Mouse (Mus musculus) heart, adult 9 months (tissue): ENCODE measurements around the gene Rab43.

Experiments
- DNase-seq, 2 experiments: peaks; one replicate each; pipeline ENCODE4 v3.0.0; 2022; ENCODE audit warnings: low spot score in 2 of 2

Rab43 gene

DNA sequence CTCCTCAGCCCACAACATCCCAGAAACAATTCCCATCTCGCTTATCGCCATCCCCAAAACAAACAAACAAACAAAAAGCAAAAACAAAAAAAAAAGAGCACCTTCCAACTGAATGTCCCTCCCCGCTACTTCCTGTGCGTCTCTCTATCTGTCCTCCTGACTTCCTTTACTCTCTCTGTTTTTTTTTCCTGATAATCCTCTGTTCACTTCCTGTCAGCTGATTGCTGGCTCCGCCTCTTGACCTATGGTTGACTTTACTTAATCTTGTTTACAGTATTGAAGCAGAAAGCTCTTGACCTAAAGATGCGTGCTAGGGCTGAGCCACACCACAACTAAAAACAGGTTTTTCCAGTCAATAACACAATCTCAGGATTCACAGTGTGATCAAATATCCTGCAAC, 63.4 kb downstream of the Rab43 start:
- no peak for DNase-seq

DNA sequence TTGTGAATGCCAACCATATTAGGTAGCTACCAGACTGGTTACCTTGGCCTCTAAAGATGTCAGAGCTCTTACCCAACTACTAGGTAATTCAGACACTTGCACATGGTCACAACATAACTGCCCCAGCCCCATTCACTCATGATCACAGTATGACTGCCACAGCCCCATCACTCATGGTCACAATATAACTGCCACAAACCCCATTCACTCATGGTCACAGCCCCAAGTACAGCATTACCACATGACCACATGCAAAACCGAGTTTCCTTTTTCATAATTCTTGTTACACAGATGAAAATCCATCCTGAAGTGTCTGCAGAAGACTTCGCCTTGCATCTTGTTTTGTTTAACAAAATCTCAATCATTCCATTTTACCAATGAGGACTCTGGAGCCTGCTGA, 63.9 kb downstream of the Rab43 start:
- DNase-seq = no peak

DNA sequence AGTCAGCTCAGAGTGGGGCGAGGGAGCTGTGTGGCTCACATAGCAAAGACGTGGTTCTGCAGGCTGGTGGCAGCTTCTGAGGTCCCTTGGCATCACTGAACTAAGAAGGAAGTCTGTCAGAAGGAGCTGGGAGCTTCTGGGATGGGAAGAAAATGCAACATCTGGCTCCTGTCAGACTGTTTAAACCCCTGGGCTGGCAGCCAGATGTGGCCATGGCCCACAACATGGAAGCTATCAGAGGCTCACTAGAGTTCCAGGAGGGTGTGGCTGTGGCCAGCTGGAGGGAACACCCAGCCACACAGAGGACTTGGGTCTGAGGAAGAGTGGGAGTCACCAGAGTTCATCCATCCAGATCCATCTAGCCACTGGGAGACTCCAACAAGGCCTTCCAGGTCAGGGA, 65.1 kb downstream of the Rab43 start:
- peak; percentile 79 to 80 for DNase-seq

DNA sequence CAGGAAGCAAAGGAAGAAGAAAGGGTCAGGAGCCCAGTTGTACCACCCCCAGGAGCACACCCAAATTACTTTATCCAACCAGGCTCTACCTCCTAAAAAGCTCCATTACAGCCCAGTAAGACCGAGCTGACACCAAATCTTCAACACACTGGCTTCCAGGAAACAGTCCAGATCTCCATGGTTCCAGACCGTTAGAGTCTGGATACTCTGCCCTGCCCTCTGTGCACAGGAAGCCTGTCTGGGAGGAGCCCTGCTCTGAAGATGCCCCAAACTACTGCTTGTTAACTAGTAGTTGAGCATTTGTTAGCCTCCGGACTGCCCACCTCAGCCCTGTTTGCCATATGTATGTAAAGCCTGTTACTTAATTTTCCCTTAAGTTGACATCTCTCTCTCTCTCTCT, 65.9 kb downstream of the Rab43 start:
- DNase-seq = peak in 1 of 2 experiments; percentile 56

DNA sequence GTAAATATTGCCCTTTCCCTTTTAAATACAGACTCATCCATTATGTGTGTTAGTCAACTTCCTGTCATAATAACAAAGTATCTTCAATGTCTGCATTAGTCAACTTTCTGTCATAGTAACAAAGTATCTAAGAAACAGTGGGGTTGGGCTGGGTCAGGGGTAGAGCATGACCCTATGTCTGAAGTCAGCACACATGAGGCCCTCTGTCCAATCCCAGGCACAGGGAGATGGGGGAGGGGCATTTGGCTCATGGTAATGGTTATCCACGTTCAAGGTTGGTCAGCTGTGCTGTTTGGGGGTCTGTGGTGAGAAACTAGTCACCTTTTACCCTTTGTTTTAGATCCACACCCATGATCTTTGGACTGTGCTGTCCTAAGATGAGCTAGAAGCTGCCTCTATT, 66.7 kb downstream of the Rab43 start:
- no peak for DNase-seq

DNA sequence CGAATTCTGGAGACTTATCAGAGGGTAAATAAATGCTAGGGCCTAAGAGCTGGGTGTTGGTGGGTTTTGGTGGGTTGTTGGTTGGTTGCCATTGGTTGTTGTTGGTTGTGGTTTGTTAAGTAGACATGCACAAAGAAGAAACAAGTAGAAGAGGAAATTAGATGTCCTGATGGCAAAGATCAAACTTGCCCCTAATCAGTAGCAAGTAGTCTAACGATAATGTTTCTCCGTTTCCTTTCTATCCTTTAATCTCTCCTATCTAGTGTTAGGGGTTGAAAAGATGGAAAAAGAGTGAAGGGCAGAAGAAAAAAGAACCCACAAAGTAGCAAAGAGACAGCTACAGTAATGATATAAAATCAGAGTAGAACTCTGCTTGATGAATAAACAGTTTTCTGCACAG, 67.3 kb downstream of the Rab43 start:
- no peak for DNase-seq

DNA sequence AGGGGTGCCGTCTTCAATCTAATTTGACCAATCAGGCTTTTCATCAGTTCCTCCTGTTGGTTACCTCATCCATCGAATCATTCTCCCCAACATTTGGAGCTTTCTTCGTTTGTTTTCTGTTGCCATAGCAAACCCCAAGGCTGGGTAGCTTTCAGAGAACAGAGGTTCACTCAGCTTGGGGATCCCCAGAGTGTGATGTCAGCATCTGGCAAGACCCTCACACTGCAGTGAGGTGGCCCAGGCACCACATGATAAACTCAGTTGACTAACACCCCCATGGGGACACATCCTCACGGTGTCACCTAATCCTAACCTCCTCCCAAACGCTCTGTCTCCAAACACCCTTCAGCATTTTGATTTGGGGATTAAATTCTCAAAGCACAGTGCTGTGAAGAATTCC, 68.7 kb downstream of the Rab43 start:
- peak in 1 of 2 experiments; percentile 48 for DNase-seq

DNA sequence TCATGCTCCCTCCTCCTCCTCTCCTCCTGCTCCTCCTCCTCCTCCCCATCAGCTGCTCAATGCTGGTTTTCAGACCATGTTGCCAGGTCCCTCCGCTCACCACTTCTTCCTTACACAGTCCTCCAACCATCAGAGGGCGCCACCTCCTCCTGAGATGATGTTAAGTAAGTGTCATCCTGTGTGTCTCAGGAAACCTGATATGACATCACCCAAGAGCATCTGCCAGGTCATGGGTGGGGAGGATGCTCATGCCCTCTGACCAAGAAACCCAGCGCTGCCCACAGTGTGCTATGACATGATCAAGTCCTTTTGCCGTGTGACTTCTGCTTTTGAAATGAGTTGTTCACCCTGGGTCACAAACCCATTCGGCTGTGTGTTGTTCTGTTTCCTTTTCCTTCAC, 69.2 kb downstream of the Rab43 start:
- no peak for DNase-seq

DNA sequence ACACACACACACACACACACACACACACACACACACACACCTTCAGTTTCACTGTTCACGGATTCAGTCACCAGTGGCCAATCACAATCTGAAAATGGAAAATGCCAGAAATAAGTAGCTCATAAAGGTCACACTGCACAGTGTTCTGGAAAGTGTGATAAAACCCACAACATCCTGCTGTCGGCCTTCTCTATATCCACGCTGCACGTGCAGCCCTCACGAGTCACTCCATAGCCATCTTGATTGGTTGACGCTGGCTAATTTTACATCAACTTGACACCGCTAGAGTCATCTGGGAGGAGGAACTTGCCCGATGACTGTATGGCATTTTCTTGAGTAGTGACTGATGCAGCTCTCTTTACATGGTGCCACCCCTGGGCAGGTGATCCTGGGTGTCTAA, 70.0 kb downstream of the Rab43 start:
- no peak for DNase-seq

DNA sequence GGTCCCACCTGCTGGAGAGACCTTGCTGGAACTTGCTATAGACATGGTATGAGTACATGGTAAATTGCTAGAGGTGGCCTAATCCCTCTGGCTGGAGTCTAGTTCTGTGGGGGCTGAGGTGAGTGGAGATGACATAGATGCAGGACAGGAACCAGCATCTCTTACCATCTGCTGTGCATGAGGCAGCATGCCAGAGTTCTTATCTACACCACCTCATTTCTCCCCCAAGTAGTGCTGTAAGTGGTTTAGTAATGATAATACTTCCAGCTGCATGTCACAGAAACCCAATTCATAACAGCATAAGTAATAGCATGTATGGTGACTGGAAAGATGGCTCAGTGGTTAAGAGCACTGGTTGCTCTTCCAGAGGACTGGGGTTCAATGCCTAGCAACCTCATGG, 71.5 kb downstream of the Rab43 start:
- no peak for DNase-seq

DNA sequence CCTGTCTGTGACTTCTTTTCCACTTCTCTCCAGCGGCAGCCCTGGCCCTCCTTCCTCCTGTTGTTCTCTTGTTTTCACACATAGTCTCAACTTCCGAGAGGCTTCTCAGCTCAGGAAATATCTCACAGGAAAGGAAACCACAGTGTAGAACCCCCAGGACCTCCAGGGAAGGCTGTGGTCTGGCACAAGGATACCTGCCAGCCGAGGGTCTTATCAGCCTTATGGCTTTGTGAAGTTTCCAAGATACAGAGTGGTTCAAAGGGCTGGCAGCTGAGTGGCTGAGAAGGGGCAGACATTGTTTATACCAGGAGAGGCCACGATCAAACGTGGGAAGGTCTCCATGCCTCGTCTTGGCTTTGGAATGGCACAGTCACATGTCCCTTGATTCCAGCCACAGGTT, 72.1 kb downstream of the Rab43 start:
- DNase-seq = no peak
